In genomic region chrX:74304867-74305700, GRCm38 (mm10) we compare ENCODE assay signal across 8 mouse cellular contexts. TPM values are rescaled to one million over a fixed set of nuclear protein-coding genes. Genes with fewer than 3 reads are reported as not detected.
DNase-seq lines count a peak whose midpoint lies in the region; ATAC-seq and TF ChIP-seq lines count a peak whose summit lies in the region.

Gene Gdi1 (plus strand): TSS chrX:74304998.

- peak; percentile 85 for ATAC-seq in kidney, embryonic 15.5 days (replicated peaks; ENCODE audit: low FRiP score)

- H3K4me1 ChIP-seq in bone marrow, adult 2 months (ENCODE audit: control insufficient read depth, insufficient read depth, low read length), result no peaks in the 10 kb centered on the region; the same call in 1 of the 2 replicates
- no peaks in the 10 kb centered on the region for H3K4me1 ChIP-seq in embryonic fibroblast, embryonic 13.5 days (ENCODE audit: control insufficient read depth, insufficient read depth, low read length)
- H3K4me1 ChIP-seq in heart, embryonic 10.5 days, result peaks cover 9% of the 10 kb centered on the region; the same call in 1 of the 2 replicates
- H3K4me1 ChIP-seq in kidney, embryonic 15.5 days, result peaks cover 7% of the 10 kb centered on the region
- no peaks in the 10 kb centered on the region; the same call in 1 of the 2 replicates for H3K4me1 ChIP-seq in liver, adult 2 months (ENCODE audit: control insufficient read depth, insufficient read depth, low read length)

- H3K79me2 ChIP-seq in liver, adult 2 months (ENCODE audit: control insufficient read depth, insufficient read depth, low read length), result peaks cover 5% of the 10 kb centered on the region; the same call in 1 of the 2 replicates
- H3K79me2 ChIP-seq in myocyte (ENCODE audit: control insufficient read depth, insufficient read depth), result peaks cover 20% of the 10 kb centered on the region

- peak; percentile 81 to 83 for DNase-seq in B cell, adult 2 months
- peak; percentile 86 for DNase-seq in heart, embryonic 10.5 days (ENCODE audit: low spot score)
- peak; percentile 55 for DNase-seq in liver, adult 2 months (ENCODE audit: extremely low read depth, low read depth, low spot score)
- peak; percentile 73 to 89 for DNase-seq in spleen, postnatal 4 days (ENCODE audit: low spot score in 2 of 2)

- H3K4me2 ChIP-seq in kidney, embryonic 15.5 days, result peak within 1 kb of the TSS; percentile 62
- H3K4me2 ChIP-seq in myocyte (ENCODE audit: low read depth), result peak within 1 kb of the TSS; percentile 51

- H3K27ac ChIP-seq in bone marrow, adult 2 months (ENCODE audit: control insufficient read depth, insufficient read depth, low read depth, low read length, poor library complexity), result peak within 1 kb of the TSS; percentile 93
- peak within 1 kb of the TSS; percentile 44 for H3K27ac ChIP-seq in embryonic fibroblast, embryonic 13.5 days (ENCODE audit: insufficient read depth, low read length)
- peak within 1 kb of the TSS; percentile 93 for H3K27ac ChIP-seq in heart, embryonic 10.5 days
- H3K27ac ChIP-seq in kidney, embryonic 15.5 days, result peak within 1 kb of the TSS; percentile 91
- peak within 1 kb of the TSS; percentile 92 for H3K27ac ChIP-seq in liver, adult 2 months (replicated peaks; ENCODE audit: insufficient read depth, low read depth, low read length)

- no peak for TF ChIP-seq CTCF in bone marrow, adult 2 months (IDR thresholded peaks at IDR 0.05; ENCODE audit: control insufficient read depth, insufficient read depth, low read length)
- no peak for TF ChIP-seq CTCF in embryonic fibroblast, embryonic 13.5 days (IDR thresholded peaks at IDR 0.05; ENCODE audit: borderline replicate concordance, insufficient read depth, low read length)
- peak; percentile 12; the same call in 1 of the 2 replicates for TF ChIP-seq CTCF in liver, adult 2 months (IDR thresholded peaks at IDR 0.05; ENCODE audit: low read depth, low read length)

- H3ac ChIP-seq in myocyte (ENCODE audit: control insufficient read depth, insufficient read length), result peak within 1 kb of the TSS; percentile 36

- 0 out of 2 replicates have a peak, but pooled peaks cover 3% of the 10 kb centered on the region for H3K27me3 ChIP-seq in heart, embryonic 10.5 days (ENCODE audit: insufficient read depth, poor library complexity, severe bottlenecking)
- H3K27me3 ChIP-seq in kidney, embryonic 15.5 days, result no peaks in the 10 kb centered on the region
- H3K27me3 ChIP-seq in liver, adult 2 months (ENCODE audit: control insufficient read depth, insufficient read depth, low read length), result no peaks in the 10 kb centered on the region
- no peaks in the 10 kb centered on the region for H3K27me3 ChIP-seq in myocyte (ENCODE audit: control insufficient read depth, insufficient read depth, insufficient read length)

- H3K9ac ChIP-seq in kidney, embryonic 15.5 days, result peak within 1 kb of the TSS; percentile 59
- peak within 1 kb of the TSS; percentile 96 for H3K9ac ChIP-seq in liver, adult 2 months (ENCODE audit: low read depth, low read length)

- peak within 1 kb of the TSS; percentile 93 for H3K4me3 ChIP-seq in bone marrow, adult 2 months (replicated peaks; ENCODE audit: control insufficient read depth, low read depth, low read length)
- H3K4me3 ChIP-seq in embryonic fibroblast, embryonic 13.5 days (ENCODE audit: insufficient read depth, low read length), result peak within 1 kb of the TSS; percentile 61
- H3K4me3 ChIP-seq in heart, embryonic 10.5 days, result peak within 1 kb of the TSS; percentile 66
- H3K4me3 ChIP-seq in kidney, embryonic 15.5 days (replicated peaks), result peak within 1 kb of the TSS; percentile 61
- H3K4me3 ChIP-seq in liver, adult 2 months (ENCODE audit: insufficient read depth, low read depth, low read length), result peak within 1 kb of the TSS; percentile 74
- peak within 1 kb of the TSS; percentile 74 for H3K4me3 ChIP-seq in myocyte

- no peaks in the 10 kb centered on the region for H3K9me3 ChIP-seq in heart, embryonic 10.5 days
- H3K9me3 ChIP-seq in kidney, embryonic 15.5 days (replicated peaks), result no peaks in the 10 kb centered on the region

- 9% methylated on average over 40 of the region's 41 CpGs for WGBS in bone marrow, adult 2 months
- 13% methylated on average over 40 of the region's 41 CpGs for WGBS in heart, embryonic 10.5 days
- 13% methylated on average over 41 of the region's 41 CpGs for WGBS in kidney, embryonic 15.5 days
- WGBS in liver, adult 2 months, result under 1% methylated on average over 40 of the region's 41 CpGs

- TF ChIP-seq POLR2A in bone marrow, adult 2 months (IDR thresholded peaks at IDR 0.05; ENCODE audit: borderline replicate concordance, control insufficient read depth, low read depth, low read length), result peak; percentile 89
- TF ChIP-seq POLR2A in embryonic fibroblast, embryonic 13.5 days (IDR thresholded peaks at IDR 0.05; ENCODE audit: low read depth, low read length), result peak; percentile 96
- TF ChIP-seq POLR2A in liver, adult 2 months (IDR thresholded peaks at IDR 0.05; ENCODE audit: extremely low read depth, insufficient read depth, low read length), result peak; percentile 61; the same call in 1 of the 2 replicates
- peak; percentile 99 for TF ChIP-seq POLR2A in myocyte (IDR thresholded peaks at IDR 0.05; ENCODE audit: insufficient read length, low read depth)

- H3K36me3 ChIP-seq in heart, embryonic 10.5 days, result peaks cover 76% of the 10 kb centered on the region
- peaks cover 72% of the 10 kb centered on the region for H3K36me3 ChIP-seq in kidney, embryonic 15.5 days
- H3K36me3 ChIP-seq in liver, adult 2 months (ENCODE audit: control insufficient read depth, insufficient read depth, low read length), result peaks cover 47% of the 10 kb centered on the region
- H3K36me3 ChIP-seq in myocyte (ENCODE audit: control insufficient read depth, insufficient read depth), result peaks cover 12% of the 10 kb centered on the region

TF ChIP-seq in myocyte, 11 proteins besides CTCF, POLR2A, EP300 and RAD21:
- TF ChIP-seq TCF3 (IDR thresholded peaks at IDR 0.05; ENCODE audit: insufficient read length, low read depth) (no peak), REST (IDR thresholded peaks at IDR 0.05; ENCODE audit: insufficient read depth, insufficient read length) (peak; percentile 44), CEBPB (IDR thresholded peaks at IDR 0.05; ENCODE audit: insufficient read depth, poor library complexity, severe bottlenecking) (no peak), SRF (IDR thresholded peaks at IDR 0.05; ENCODE audit: control insufficient read depth, insufficient read length, low read depth) (no peak), TCF12 (IDR thresholded peaks at IDR 0.05; ENCODE audit: insufficient read depth, poor library complexity, severe bottlenecking) (no peak), MYOD1 (IDR thresholded peaks at IDR 0.05; ENCODE audit: control insufficient read depth in 1 of 3, insufficient read length in 2 of 3, low read depth in 2 of 3) (peak in 1 of 3 experiments; percentile 5), MYOG (IDR thresholded peaks at IDR 0.05; ENCODE audit: control insufficient read depth in 1 of 3, insufficient read depth in 1 of 3, insufficient read length in 2 of 3, low read depth in 2 of 3) (peak in 2 of 3 experiments; percentile 14 to 18), USF1 (IDR thresholded peaks at IDR 0.05; ENCODE audit: low read depth) (no peak), MAX (IDR thresholded peaks at IDR 0.05; ENCODE audit: low read depth) (no peak), E2F4 (IDR thresholded peaks at IDR 0.05; ENCODE audit: insufficient read depth) (no peak), POLR2AphosphoS2 (IDR thresholded peaks at IDR 0.05; ENCODE audit: insufficient read length, low read depth) (peak; percentile 92)

RNA-seq across cellular contexts. Expression of gene Gdi1, which starts in this region (rescaled TPM):
- 87.5 and 157 TPM in 2 replicates for polyA plus RNA-seq in bone marrow, adult 2 months (2011; ENCODE audit: insufficient read depth, insufficient read length, low replicate concordance, missing spikeins)
- polyA plus RNA-seq in embryonic fibroblast, embryonic 13.5 days (2011; ENCODE audit: insufficient read length, low read depth, missing spikeins), result 184 and 194 TPM in 2 replicates
- polyA plus RNA-seq in heart, embryonic 10.5 days (2016; fragmentation: Nextera tagmentation; extraction: Ambion mirVana), result 171 and 194 TPM in 2 replicates
- polyA plus RNA-seq in kidney, embryonic 15.5 days (2015; fragmentation: Nextera tagmentation; extraction: Ambion mirVana), result 191 and 221 TPM in 2 replicates
- total RNA-seq in liver, adult 2 months (2014; rRNA removed), result 54.7 and 55.5 TPM in 2 replicates
- polyA plus RNA-seq in liver, adult 2 months (2012; rRNA removed), result 43.6 and 72.5 TPM in 2 replicates
- polyA plus RNA-seq in myocyte (2012; fragmentation: generic; extraction: Trizol), result 83.9 TPM

Comparison
In these comparisons a context has a peak if more than half of its experiments do, and no peak if none do; other contexts are left out.
1. Peak in every context shown above with its lines: DNase-seq, ATAC-seq, H3K4me3 ChIP-seq and H3K27ac ChIP-seq.